Mouse (Mus musculus) MEL (cell line): Measurements from ENCODE around the gene Pdlim1.

Experiments
- CHD2 ChIP-seq: IDR thresholded peaks from 2 replicates; pipeline ENCODE4 v1.6.1; 2011; ENCODE audit warnings: low read length, improper control_type of control experiment
- CTCF ChIP-seq, 3 experiments: IDR thresholded peaks in 2 of 3; conservative IDR thresholded peaks in 1 of 3; 2 replicates each; pipeline ENCODE4 v1.5.1; 2011 to 2012; ENCODE audit warnings: low read length in 3 of 3, low read depth in 2 of 3, mild to moderate bottlenecking in 2 of 3, improper control_type of control experiment in 1 of 3, inconsistent platforms in 1 of 3, mixed read lengths in 1 of 3, moderate library complexity in 1 of 3; ENCODE audit not compliant: control insufficient read depth in 1 of 3, insufficient read depth in 1 of 3, poor library complexity in 1 of 3, severe bottlenecking in 1 of 3
- ETS1 ChIP-seq: IDR thresholded peaks from 2 replicates; pipeline ENCODE4 v1.6.1; 2012; ENCODE audit warnings: low read depth, mild to moderate bottlenecking, inconsistent platforms, low read length, improper control_type of control experiment, moderate library complexity
- MYC ChIP-seq: IDR thresholded peaks from 2 replicates; pipeline ENCODE4 v1.6.1; 2011; ENCODE audit warnings: low read depth, mild to moderate bottlenecking, low read length, improper control_type of control experiment, moderate library complexity
- POLR2AphosphoS2 ChIP-seq: IDR thresholded peaks from 2 replicates; pipeline ENCODE4 v1.6.1; 2011; ENCODE audit warnings: low read length, improper control_type of control experiment

- TF ChIP-seq MYC, result no peak
- TF ChIP-seq CTCF (IDR thresholded peaks at IDR 0.05 in 2 of 3, conservative IDR thresholded peaks at IDR 0.05 in 1 of 3; ENCODE audit: control insufficient read depth in 1 of 3, insufficient read depth in 1 of 3, low read depth in 2 of 3, low read length in 3 of 3, poor library complexity in 1 of 3, severe bottlenecking in 1 of 3), result no peak
- no peak for TF ChIP-seq ETS1
- TF ChIP-seq CHD2, result no peak
- TF ChIP-seq POLR2AphosphoS2, result no peak
These were observed 17.9 kb downstream of the Pdlim1 start for GRCm38 (mm10) chr19:40253768-40254167.
